Mouse (Mus musculus) right cerebral cortex, adult 2 months (tissue): ENCODE measurements at regions not wholly inside any gene's neighbourhood (a gene's known extent, or its start where the extent isn't known, plus 50 kb on each side); places are given as distances from the start of the nearest gene placed in this dataset.
"Not testable (repeated sequence)": the region's sequence is repeated elsewhere in the genome, so short reads cannot be mapped to it uniquely, and the experiment has no call there.

Experiments
- DNase-seq, 2 experiments: peaks; one replicate each; pipeline ENCODE4 v3.0.0; 2021 to 2022; ENCODE audit warnings: low spot score in 2 of 2

- DNase-seq: no peak
Observed at GRCm38 (mm10) chr4:18620361-18620760, 984.9 kb upstream of the Gm12353 start.

- no peak for DNase-seq
Observed at GRCm38 (mm10) chr4:18639035-18639434, 966.2 kb upstream of the Gm12353 start.

GRCm38 (mm10) chr4:18649153-18649552 is 956.1 kb upstream of the Gm12353 start:
- DNase-seq: peak; percentile 47 to 66

- no peak for DNase-seq
Observed at GRCm38 (mm10) chr4:18685891-18686544, 919.2 kb upstream of the Gm12353 start.

GRCm38 (mm10) chr4:18694076-18694475 is 911.2 kb upstream of the Gm12353 start:
- no peak for DNase-seq

- DNase-seq: no peak
Observed at GRCm38 (mm10) chr4:18696246-18696645, 909.0 kb upstream of the Gm12353 start.

- DNase-seq: no peak
Observed at GRCm38 (mm10) chr4:18744241-18744640, 861.0 kb upstream of the Gm12353 start.

- DNase-seq: no peak
Observed at GRCm38 (mm10) chr4:18788398-18788797, 816.9 kb upstream of the Gm12353 start.

GRCm38 (mm10) chr4:18795740-18796394 is 809.4 kb upstream of the Gm12353 start:
- DNase-seq: no peak

GRCm38 (mm10) chr4:18796395-18796740 is 808.9 kb upstream of the Gm12353 start:
- DNase-seq: no peak

- DNase-seq: not testable (repeated sequence)
Observed at GRCm38 (mm10) chr4:18803109-18803508, 802.1 kb upstream of the Gm12353 start.
